Mouse (Mus musculus) thymus, postnatal 10 days (tissue): ENCODE measurements around the gene Vapa.
A peak's percentile ranks its signal among the peaks of the same experiment; 100 is the strongest.

ENCODE experiments used
- DNase-seq, 2 experiments: peaks; one replicate each; pipeline ENCODE4 v3.0.0; 2021; ENCODE audit warnings: low spot score in 2 of 2

Vapa gene

GRCm38 (mm10) chr17:65623130-65623529, 9.8 kb upstream of the Vapa start:
- no peak for DNase-seq

GRCm38 (mm10) chr17:65618431-65618830, 5.1 kb upstream of the Vapa start:
- DNase-seq: no peak

GRCm38 (mm10) chr17:65615678-65616077, 2.3 kb upstream of the Vapa start:
- no peak for DNase-seq

- no peak for DNase-seq
These were observed 1.1 kb upstream of the Vapa start for GRCm38 (mm10) chr17:65614431-65614830.

- DNase-seq: no peak
These were observed 253 bp downstream of the Vapa start for GRCm38 (mm10) chr17:65613142-65613462.

GRCm38 (mm10) chr17:65612391-65613141, 789 bp downstream of the Vapa start:
- DNase-seq: peak; percentile 28 to 33

- DNase-seq: no peak
These were observed 1.6 kb downstream of the Vapa start for GRCm38 (mm10) chr17:65611721-65612120.

GRCm38 (mm10) chr17:65608743-65609142, 4.6 kb downstream of the Vapa start:
- DNase-seq: no peak

- DNase-seq: no peak
These were observed 5.1 kb downstream of the Vapa start for GRCm38 (mm10) chr17:65608312-65608687.

- no peak for DNase-seq
These were observed 5.6 kb downstream of the Vapa start for GRCm38 (mm10) chr17:65607574-65608311.

GRCm38 (mm10) chr17:65606014-65606413, 7.3 kb downstream of the Vapa start:
- no peak for DNase-seq

GRCm38 (mm10) chr17:65604892-65605291, 8.5 kb downstream of the Vapa start:
- DNase-seq: no peak

- DNase-seq: no peak
These were observed 9.0 kb downstream of the Vapa start for GRCm38 (mm10) chr17:65604315-65604714.

GRCm38 (mm10) chr17:65597857-65598486, 15.4 kb downstream of the Vapa start:
- DNase-seq: no peak

GRCm38 (mm10) chr17:65594687-65595086, 18.7 kb downstream of the Vapa start:
- DNase-seq: no peak

GRCm38 (mm10) chr17:65586892-65587291, 26.5 kb downstream of the Vapa start:
- DNase-seq: no peak

- DNase-seq: no peak
These were observed 31.9 kb downstream of the Vapa start for GRCm38 (mm10) chr17:65581440-65581839.

GRCm38 (mm10) chr17:65579766-65580165, 33.6 kb downstream of the Vapa start:
- no peak for DNase-seq

GRCm38 (mm10) chr17:65575339-65575738, 38.0 kb downstream of the Vapa start:
- DNase-seq: peak in 1 of 2 experiments; percentile 37

GRCm38 (mm10) chr17:65574850-65575249, 38.5 kb downstream of the Vapa start:
- DNase-seq: no peak

- no peak for DNase-seq
These were observed 41.5 kb downstream of the Vapa start for GRCm38 (mm10) chr17:65571866-65572265.

GRCm38 (mm10) chr17:65571466-65571865, 41.9 kb downstream of the Vapa start:
- DNase-seq: no peak

GRCm38 (mm10) chr17:65564189-65564588, 49.2 kb downstream of the Vapa start:
- no peak for DNase-seq
